Mouse (Mus musculus) stomach, postnatal 0 days (tissue): Measurements from ENCODE around the gene Sox2.

ENCODE experiments used
- CTCF ChIP-seq: IDR thresholded peaks from 2 replicates; pipeline ENCODE4 v1.5.1; 2016; ENCODE audit warnings: antibody characterized with exemption, low read depth, mild to moderate bottlenecking, moderate library complexity
- EP300 ChIP-seq: optimal IDR thresholded peaks from 2 replicates; pipeline ENCODE3; 2016; ENCODE audit warnings: antibody characterized with exemption

DNA sequence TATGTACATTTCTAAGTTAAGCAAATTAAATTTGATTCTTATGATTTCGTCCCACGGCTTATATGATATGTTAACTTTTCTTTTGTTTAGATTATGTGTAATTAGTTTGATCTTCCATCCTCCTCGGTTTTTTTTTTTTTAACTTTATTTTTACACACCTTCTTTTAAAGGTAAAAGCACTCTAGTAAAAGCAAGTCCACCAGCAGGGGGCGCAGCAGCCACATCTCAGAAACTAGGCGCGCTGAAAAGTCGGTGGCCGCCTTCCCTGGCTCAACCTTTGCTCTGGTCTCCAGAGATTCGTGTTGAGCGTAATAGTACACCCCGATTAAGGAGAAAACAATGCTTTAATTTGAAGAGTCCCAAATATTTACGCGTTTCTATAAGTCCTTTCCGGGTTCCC lies 2.5 kb upstream of the Sox2 start:
- TF ChIP-seq CTCF (peak; percentile 88), EP300 (no peak)
